Mouse (Mus musculus) thymus, adult 2 months (tissue): ENCODE measurements around the gene Mtif3. TPM values are rescaled to one million over a fixed set of nuclear protein-coding genes. Genes with fewer than 3 reads are reported as not detected.
"Not testable (repeated sequence)": the region's sequence is repeated elsewhere in the genome, so short reads cannot be mapped to it uniquely, and the experiment has no call there.

ENCODE experiments used
- DNase-seq: peaks from one replicate; pipeline ENCODE4 v3.0.0; 2021
- H3K27ac ChIP-seq: fragments of 200-500 bp; 2 replicates; pipeline ENCODE4 v1.5.1; 2012; ENCODE audit warnings: low read length, control low read depth; ENCODE audit not compliant: control insufficient read depth, insufficient read depth
- H3K27me3 ChIP-seq: fragments of 200-500 bp; 2 replicates; pipeline ENCODE4 v1.6.1; 2012; ENCODE audit warnings: mild to moderate bottlenecking, low read length, moderate library complexity, mixed read lengths; ENCODE audit not compliant: control insufficient read depth, insufficient read depth
- H3K36me3 ChIP-seq: fragments of 200-500 bp; 2 replicates; pipeline ENCODE4 v1.6.1; 2012; ENCODE audit warnings: mild to moderate bottlenecking, low read length, moderate library complexity; ENCODE audit not compliant: control insufficient read depth, insufficient read depth
- H3K4me1 ChIP-seq: fragments of 200-500 bp; replicated peaks from 2 replicates; pipeline ENCODE4 v1.6.1; 2012; ENCODE audit warnings: low read length; ENCODE audit not compliant: control insufficient read depth, insufficient read depth
- H3K4me3 ChIP-seq: fragments of 200-500 bp; 2 replicates; pipeline ENCODE4 v1.5.1; 2012; ENCODE audit warnings: mild to moderate bottlenecking, low read length, control low read depth, moderate library complexity; ENCODE audit not compliant: control insufficient read depth, insufficient read depth
- CTCF ChIP-seq: fragments of 200-500 bp; IDR thresholded peaks from 2 replicates; pipeline ENCODE4 v1.5.1; 2012; ENCODE audit warnings: mild to moderate bottlenecking, control low read depth, low read length, moderate library complexity, borderline replicate concordance; ENCODE audit not compliant: control insufficient read depth, poor library complexity, insufficient read depth; ENCODE audit errors: extremely low read depth
- POLR2A ChIP-seq: fragments of 200-500 bp; IDR thresholded peaks from 2 replicates; pipeline ENCODE4 v1.6.1; 2012; ENCODE audit warnings: mild to moderate bottlenecking, low read length, control low read depth, moderate library complexity; ENCODE audit not compliant: control insufficient read depth, poor library complexity, insufficient read depth; ENCODE audit errors: extremely low read depth
- WGBS: fragments of 180-500 bp; shearing (Covaris S2); methylation state at CpG from one replicate; pipeline ENCODE4 v1.1.7; 2018; 5-methylcytosine and 5-hydroxymethylcytosine counted together
- polyA plus RNA-seq: library from polyadenylated mRNA; depleted of rRNA; stranded (reverse); fragments of >200 nt; gene quantifications from 2 replicates; pipeline ENCODE4 v1.2.3, GENCODE M21; 2012

The Mtif3 gene
- polyA plus RNA-seq, 1 experiment, result 13.0 TPM

GRCm38 (mm10) chr5:146946682-146947081 is 16.9 kb downstream of the Mtif3 start:
- Histone ChIP-seq H3K27me3 (no peaks in the 10 kb centered on the region), H3K27ac (no peak overlapping the region), H3K36me3 (peaks cover 10% of the 10 kb centered on the region), H3K4me3 (no peak overlapping the region), H3K4me1 (peaks cover 8% of the 10 kb centered on the region; the same call in 1 of the 2 replicates)
- DNase-seq, result no peak
- WGBS, result 89% methylated on average over 9 of the region's 9 CpGs
- TF ChIP-seq POLR2A (no peak), CTCF (no peak)

GRCm38 (mm10) chr5:146944568-146944967 is 19.0 kb downstream of the Mtif3 start:
- DNase-seq, result no peak

GRCm38 (mm10) chr5:146942965-146943364 is 20.6 kb downstream of the Mtif3 start:
- no peak for DNase-seq
- H3K36me3 ChIP-seq, result no peaks in the 10 kb centered on the region
- no peaks in the 10 kb centered on the region for H3K4me1 ChIP-seq
- TF ChIP-seq CTCF (no peak), POLR2A (no peak)
- H3K4me3 ChIP-seq, result no peak overlapping the region
- WGBS, result 88% methylated on average over 15 of the region's 15 CpGs
- no peak overlapping the region for H3K27ac ChIP-seq
- H3K27me3 ChIP-seq, result no peaks in the 10 kb centered on the region

More at GRCm38 (mm10) chr5:146944568-146944967, 19.0 kb downstream of the Mtif3 start:
- H3K4me3 ChIP-seq, result no peak overlapping the region
- TF ChIP-seq POLR2A (no peak), CTCF (0 out of 2 replicates have a peak, but pooled peaks have one; percentile 36)
- no peaks in the 10 kb centered on the region for H3K36me3 ChIP-seq
- WGBS, result 97% methylated on average over 2 of the region's 2 CpGs
- no peak overlapping the region for H3K27ac ChIP-seq
- peaks cover 3% of the 10 kb centered on the region; the same call in 1 of the 2 replicates for H3K4me1 ChIP-seq
- H3K27me3 ChIP-seq, result no peaks in the 10 kb centered on the region

GRCm38 (mm10) chr5:146941939-146942338 is 21.7 kb downstream of the Mtif3 start:
- DNase-seq, H3K4me3 ChIP-seq, H3K36me3 ChIP-seq, H3K27me3 ChIP-seq, H3K4me1 ChIP-seq, H3K27ac ChIP-seq: not testable (repeated sequence)
- WGBS, result 84% methylated on average over 2 of the region's 2 CpGs

- Histone ChIP-seq H3K4me1 (no peaks in the 10 kb centered on the region), H3K36me3 (no peaks in the 10 kb centered on the region), H3K27ac (no peak overlapping the region), H3K4me3 (no peak overlapping the region), H3K27me3 (no peaks in the 10 kb centered on the region)
- DNase-seq, result no peak
- 28% methylated on average over 7 of the region's 7 CpGs for WGBS
- TF ChIP-seq CTCF (peak; percentile 62; the same call in 1 of the 2 replicates), POLR2A (no peak)
Measured at GRCm38 (mm10) chr5:146940219-146940618, 23.4 kb downstream of the Mtif3 start.

- H3K4me3 ChIP-seq, result no peak overlapping the region
- no peaks in the 10 kb centered on the region for H3K36me3 ChIP-seq
- no peak for DNase-seq
- H3K27me3 ChIP-seq, result no peaks in the 10 kb centered on the region
- H3K4me1 ChIP-seq, result no peaks in the 10 kb centered on the region
- WGBS, result 92% methylated on average over 16 of the region's 16 CpGs
- no peak for TF ChIP-seq CTCF
- TF ChIP-seq POLR2A, result no peak
- no peak overlapping the region for H3K27ac ChIP-seq
Measured at GRCm38 (mm10) chr5:146939109-146939796, 24.3 kb downstream of the Mtif3 start.
